Mouse (Mus musculus) olfactory bulb, adult 2 months (tissue): ENCODE results near the gene F830045P16Rik.

Source experiments
- CTCF ChIP-seq: fragments of 200-500 bp; IDR thresholded peaks from 2 replicates; pipeline ENCODE4 v1.5.1; 2012; ENCODE audit warnings: low read depth, mild to moderate bottlenecking, low read length, moderate library complexity; ENCODE audit not compliant: insufficient read depth
- POLR2A ChIP-seq: fragments of 200-500 bp; IDR thresholded peaks from 2 replicates; pipeline ENCODE4 v1.6.1; 2012; ENCODE audit warnings: mild to moderate bottlenecking, low read depth, low read length, moderate library complexity; ENCODE audit not compliant: insufficient read depth

DNA sequence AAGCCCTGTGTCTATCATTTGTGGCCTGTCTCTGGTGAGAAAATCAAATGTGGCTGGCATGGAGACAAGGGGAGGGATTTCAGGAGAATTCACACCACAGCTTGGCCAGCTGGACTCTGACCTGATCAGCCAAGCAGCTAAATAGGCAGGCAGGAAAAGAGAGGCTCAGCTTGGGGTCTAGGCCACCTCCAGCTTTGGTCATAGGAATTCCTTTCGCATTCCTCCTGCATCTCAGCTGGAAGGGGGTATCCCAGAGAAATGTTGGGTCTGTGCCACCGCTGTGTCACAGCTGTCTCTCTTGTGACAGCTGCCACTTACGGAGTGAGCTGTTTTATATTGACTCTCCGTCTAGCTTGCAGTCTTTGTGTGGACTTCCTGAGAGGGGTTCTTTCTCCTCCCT is 8.0 kb upstream of the F830045P16Rik start:
- no peak for TF ChIP-seq CTCF
- no peak for TF ChIP-seq POLR2A
